Mouse (Mus musculus): ENCODE data around the gene Smim6. TPM values are rescaled to one million over a fixed set of nuclear protein-coding genes. Genes with fewer than 3 reads are reported as not detected.

The Smim6 gene
- polyA plus RNA-seq, 1 experiment from 2014 or later: 0.18 TPM

DNA sequence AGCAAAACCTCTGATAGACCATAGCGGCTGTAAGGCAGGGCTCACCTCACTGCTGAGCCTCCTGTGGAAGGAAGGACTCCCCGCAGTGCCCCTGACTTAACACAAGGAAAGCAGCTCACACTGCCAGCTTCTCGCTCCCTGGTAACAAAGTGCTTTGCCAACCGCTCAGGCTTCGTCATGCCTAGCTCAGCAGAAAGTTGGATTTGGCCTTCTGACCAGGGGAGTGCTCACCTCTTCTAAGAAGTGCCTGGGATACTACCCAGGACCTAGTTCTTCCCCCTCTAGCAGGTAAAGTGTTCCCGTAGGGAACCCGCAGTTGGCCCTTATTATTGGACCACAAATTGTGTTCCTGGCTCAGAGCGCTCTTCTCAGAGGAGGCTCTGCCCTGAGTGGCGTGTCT, 47.2 kb downstream of the Smim6 start:
- Histone ChIP-seq H3K9ac (ENCODE audit: low read length) (no peak overlapping the region), H3K4me3 (ENCODE audit: low read depth, low read length) (no peak overlapping the region), H3K9me3 (replicated peaks; ENCODE audit: control insufficient read depth, low read length) (no peaks in the 10 kb centered on the region), H3K27ac (ENCODE audit: low read depth, low read length) (no peak overlapping the region), H3K4me1 (ENCODE audit: control insufficient read depth, insufficient read depth, low read length) (no peaks in the 10 kb centered on the region), H3K4me2 (ENCODE audit: low read length) (no peak overlapping the region), H3K36me3 (ENCODE audit: control insufficient read depth, insufficient read depth, low read length) (peaks cover 84% of the 10 kb centered on the region), H3K27me3 (replicated peaks; ENCODE audit: control insufficient read depth, insufficient read depth, low read length) (no peaks in the 10 kb centered on the region)
- DNase-seq (ENCODE audit: low spot score) (no peak), ATAC-seq (no peak)
- 97% methylated on average over 9 of the region's 9 CpGs for WGBS

- Histone ChIP-seq H3K9me3 (replicated peaks; ENCODE audit: control insufficient read depth, low read length) (no peaks in the 10 kb centered on the region), H3K36me3 (ENCODE audit: control insufficient read depth, insufficient read depth, low read length) (peaks cover 84% of the 10 kb centered on the region), H3K4me2 (ENCODE audit: low read length) (no peak overlapping the region), H3K9ac (ENCODE audit: low read length) (no peak overlapping the region), H3K27ac (ENCODE audit: low read depth, low read length) (no peak overlapping the region), H3K4me1 (ENCODE audit: control insufficient read depth, insufficient read depth, low read length) (no peaks in the 10 kb centered on the region), H3K27me3 (replicated peaks; ENCODE audit: control insufficient read depth, insufficient read depth, low read length) (no peaks in the 10 kb centered on the region), H3K4me3 (ENCODE audit: low read depth, low read length) (no peak overlapping the region)
- ATAC-seq (no peak), DNase-seq (ENCODE audit: low spot score) (no peak)
- WGBS: 88% methylated on average over 9 of the region's 9 CpGs
These were observed 51.0 kb downstream of the Smim6 start for GRCm38 (mm10) chr11:115962651-115963412.

Other genes starting within 250 kb of the Smim6 start
- gene Grb2, start 203.4 kb upstream of the Smim6 start, polyA plus RNA-seq (2014; fragmentation: Nextera tagmentation; extraction: Ambion mirVana): 108 and 113 TPM in 2 replicates
- 12.4 and 19.6 TPM in 2 replicates for gene Tmem94, start 146.6 kb upstream of the Smim6 start, polyA plus RNA-seq (2014; fragmentation: Nextera tagmentation; extraction: Ambion mirVana)
- 8.0 and 8.9 TPM in 2 replicates for gene Caskin2, start 98.4 kb upstream of the Smim6 start, polyA plus RNA-seq (2014; fragmentation: Nextera tagmentation; extraction: Ambion mirVana)
- gene Tsen54, start 97.3 kb upstream of the Smim6 start, polyA plus RNA-seq (2014; fragmentation: Nextera tagmentation; extraction: Ambion mirVana): 15.2 and 19.1 TPM in 2 replicates
- gene Llgl2, start 88.0 kb upstream of the Smim6 start, polyA plus RNA-seq (2014; fragmentation: Nextera tagmentation; extraction: Ambion mirVana): 0.70 and 1.3 TPM in 2 replicates
- gene Myo15b, start 53.6 kb upstream of the Smim6 start, polyA plus RNA-seq (2014; fragmentation: Nextera tagmentation; extraction: Ambion mirVana): not detected in 2 replicates
- gene Smim5, start 12.1 kb upstream of the Smim6 start, polyA plus RNA-seq (2014; fragmentation: Nextera tagmentation; extraction: Ambion mirVana): 0.52 and 1.6 TPM in 2 replicates
- 55.8 and 56.5 TPM in 2 replicates for gene Sap30bp, start 21.3 kb downstream of the Smim6 start, polyA plus RNA-seq (2014; fragmentation: Nextera tagmentation; extraction: Ambion mirVana)
- gene Recql5, start 21.5 kb downstream of the Smim6 start, polyA plus RNA-seq (2014; fragmentation: Nextera tagmentation; extraction: Ambion mirVana): 16.5 and 20.4 TPM in 2 replicates
- gene Itgb4, start 62.7 kb downstream of the Smim6 start, polyA plus RNA-seq (2014; fragmentation: Nextera tagmentation; extraction: Ambion mirVana): 0.48 and 0.62 TPM in 2 replicates
- gene Galk1, start 100.7 kb downstream of the Smim6 start, polyA plus RNA-seq (2014; fragmentation: Nextera tagmentation; extraction: Ambion mirVana): 53.9 and 59.5 TPM in 2 replicates
- 2,620 and 3,081 TPM in 2 replicates for gene H3f3b, start 115.9 kb downstream of the Smim6 start, polyA plus RNA-seq (2014; fragmentation: Nextera tagmentation; extraction: Ambion mirVana)
- 23.4 and 24.9 TPM in 2 replicates for gene Unk, start 118.3 kb downstream of the Smim6 start, polyA plus RNA-seq (2014; fragmentation: Nextera tagmentation; extraction: Ambion mirVana)
- 0.19 and 0.62 TPM in 2 replicates for gene Unc13d, start 165.9 kb downstream of the Smim6 start, polyA plus RNA-seq (2014; fragmentation: Nextera tagmentation; extraction: Ambion mirVana)
- gene Wbp2, start 175.0 kb downstream of the Smim6 start, polyA plus RNA-seq (2014; fragmentation: Nextera tagmentation; extraction: Ambion mirVana): 145 and 166 TPM in 2 replicates
- gene Trim47, start 215.2 kb downstream of the Smim6 start, polyA plus RNA-seq (2014; fragmentation: Nextera tagmentation; extraction: Ambion mirVana): 4.0 and 6.0 TPM in 2 replicates
- gene Trim65, start 219.1 kb downstream of the Smim6 start, polyA plus RNA-seq (2014; fragmentation: Nextera tagmentation; extraction: Ambion mirVana): 0.97 and 1.1 TPM in 2 replicates
- gene Mrpl38, start 226.9 kb downstream of the Smim6 start, polyA plus RNA-seq (2014; fragmentation: Nextera tagmentation; extraction: Ambion mirVana): 79.6 and 83.4 TPM in 2 replicates